Mouse (Mus musculus) left cerebral cortex, postnatal 10 days (tissue): ENCODE measurements at regions not wholly inside any gene's neighbourhood (a gene's known extent, or its start where the extent isn't known, plus 50 kb on each side); places are given as distances from the start of the nearest gene placed in this dataset.

Source experiments
- DNase-seq, 2 experiments: peaks; one replicate each; pipeline ENCODE4 v3.0.0; 2021 to 2022; ENCODE audit warnings: low spot score in 2 of 2, mixed read lengths in 1 of 2; ENCODE audit errors: extremely low spot score in 1 of 2
- intact Hi-C: fragments of 180-260 bp; cut with DNase I; formaldehyde crosslinking; loops from one replicate; pipeline ENCODE4 v1.15.1; 2025

GRCm38 (mm10) chr14:101294693-101295092 is 94.6 kb upstream of the Prr30 start:
- intact Hi-C loops: loop anchor here (10.0 kb wide), 1 partner anchor 1360 kb away; no protein-coding TSS in a partner anchor

GRCm38 (mm10) chr14:101287755-101288154 is 87.6 kb upstream of the Prr30 start:
- intact Hi-C loops: no loop called here

More at GRCm38 (mm10) chr14:101294693-101295092, 94.6 kb upstream of the Prr30 start:
- peak; percentile 38 to 49 for DNase-seq

GRCm38 (mm10) chr14:101269048-101269789 is 69.1 kb upstream of the Prr30 start:
- DNase-seq: no peak
- intact Hi-C loops: no loop called here

More at GRCm38 (mm10) chr14:101287755-101288154, 87.6 kb upstream of the Prr30 start:
- no peak for DNase-seq

GRCm38 (mm10) chr14:101267536-101267935 is 67.4 kb upstream of the Prr30 start:
- intact Hi-C loops: no loop called here
- no peak for DNase-seq
